Mouse (Mus musculus) pancreas, adult 10 weeks (tissue): ENCODE results near the gene Lcn4. TPM values are rescaled to one million over a fixed set of nuclear protein-coding genes. Genes with fewer than 3 reads are reported as not detected.

Experiments used
- polyA plus RNA-seq: library from polyadenylated mRNA; stranded (reverse); fragments of 350-450 nt; fragmentation: Illumina TruSeq; extraction: RNeasy Lipid Tissue Mini Kit (QIAGEN cat#74804); gene quantifications from one replicate; pipeline ENCODE4 v1.2.3, GENCODE M21; 2015; ENCODE audit warnings: low read depth, low replicate concordance; ENCODE audit not compliant: insufficient read depth

Lcn4 gene
- not detected for polyA plus RNA-seq

GRCm38 (mm10) chr2:26671182-26671581, at the start of gene Lcn4:
Gene Lcn4 (minus strand): TSS chr2:26671282.

DNA sequence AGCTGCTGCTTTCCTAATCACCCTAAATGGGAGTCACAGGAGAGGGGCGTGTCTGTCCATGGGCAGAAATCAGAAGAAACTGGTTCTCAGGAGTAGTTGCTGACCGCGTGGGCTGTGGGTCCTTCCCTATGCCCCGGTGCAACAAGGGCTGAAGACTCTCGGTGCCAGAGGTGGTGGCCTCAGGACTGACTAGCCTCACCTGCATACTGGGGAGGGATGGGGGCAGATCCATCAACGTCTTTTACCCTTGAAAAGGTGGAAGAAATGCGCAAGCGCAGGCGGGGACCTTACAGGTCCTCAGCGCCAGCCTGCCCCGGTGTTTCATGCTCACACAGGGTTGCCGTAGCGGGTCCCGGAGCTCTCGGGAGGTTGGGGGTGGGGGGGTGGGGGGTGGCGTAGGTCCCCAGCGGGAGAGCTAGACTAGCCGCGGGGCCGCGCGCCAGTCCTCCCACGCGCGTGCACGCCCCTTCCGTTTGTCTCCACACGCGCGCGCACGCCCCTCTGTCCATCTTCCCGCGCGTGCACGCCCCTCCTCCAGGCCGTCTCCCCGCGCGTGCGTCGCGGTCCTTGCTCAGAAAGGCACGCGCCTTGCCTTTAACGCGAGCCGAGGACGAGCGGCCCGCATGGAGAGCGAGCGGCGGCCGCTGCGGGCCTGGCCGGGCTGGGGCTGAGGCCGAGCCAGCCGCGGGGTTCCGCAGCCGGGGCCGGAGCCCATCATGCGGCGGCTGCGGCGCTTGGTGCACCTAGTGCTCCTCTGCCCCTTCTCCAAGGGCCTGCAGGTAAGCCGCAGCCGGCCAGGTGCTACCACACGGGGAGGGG, 43.0 kb downstream of the Lcn4 start, which contains the start of gene Fam69b:
Gene Fam69b, plus strand, starts transcription at position 537 of the 819 bp plus-strand sequence.

Other genes starting within 250 kb of the Lcn4 start
- 18.6 TPM for gene Sec16a, start 226.1 kb downstream of the Lcn4 start, polyA plus RNA-seq
- 9.8 TPM for gene Notch1, start 154.6 kb downstream of the Lcn4 start, polyA plus RNA-seq
- 141 TPM for gene Egfl7, start 91.3 kb downstream of the Lcn4 start, polyA plus RNA-seq
- gene Gm20532, start 84.6 kb downstream of the Lcn4 start, polyA plus RNA-seq, result not detected
- 12.9 TPM for gene Agpat2, start 66.9 kb downstream of the Lcn4 start, polyA plus RNA-seq
- gene Fam69b, start 42.8 kb downstream of the Lcn4 start, polyA plus RNA-seq, result 1.4 TPM
- gene Abo, start 193.7 kb upstream of the Lcn4 start, polyA plus RNA-seq, result not detected
- 4.1 TPM for gene Surf6, start 231.6 kb upstream of the Lcn4 start, polyA plus RNA-seq
- gene Med22, start 239.4 kb upstream of the Lcn4 start, polyA plus RNA-seq, result 7.5 TPM
- 474 TPM for gene Rpl7a, start 239.5 kb upstream of the Lcn4 start, polyA plus RNA-seq
- gene Surf2, start 245.1 kb upstream of the Lcn4 start, polyA plus RNA-seq, result 24.0 TPM
- 20.5 TPM for gene Surf1, start 245.2 kb upstream of the Lcn4 start, polyA plus RNA-seq